28 mouse cellular contexts compared by ENCODE assay signal in the genomic region with DNA sequence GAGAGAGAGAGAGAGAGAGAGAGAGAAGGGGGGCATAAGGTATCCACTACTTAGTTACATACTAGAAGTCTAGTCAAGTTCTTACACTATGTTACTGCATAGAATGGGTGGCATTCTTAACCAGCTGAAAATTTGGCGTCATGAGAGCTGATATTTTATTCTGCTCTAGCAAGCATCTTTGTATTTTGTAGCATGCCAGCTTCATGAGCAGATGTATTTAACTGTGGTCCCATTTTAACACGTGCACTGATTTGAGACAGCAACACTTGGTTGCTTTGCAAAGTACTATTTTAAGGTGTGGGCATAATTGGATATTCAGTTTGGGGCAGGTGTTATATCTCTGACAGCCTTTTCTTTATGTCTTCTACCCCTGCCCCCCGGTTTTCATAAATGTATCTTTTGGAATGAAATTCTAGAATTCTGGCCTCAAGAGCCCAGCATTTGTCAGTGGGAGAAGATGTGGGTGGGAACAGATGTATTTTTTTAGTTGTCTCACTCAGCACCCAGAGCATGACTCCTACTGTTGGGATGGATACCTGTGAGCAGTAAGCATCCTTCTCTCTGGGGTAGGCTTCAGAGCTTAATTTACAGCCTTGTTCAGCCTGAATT. TPM values are rescaled to one million over a fixed set of nuclear protein-coding genes. Genes with fewer than 3 reads are reported as not detected.
DNase-seq lines count a peak whose midpoint lies in the region; ATAC-seq lines count a peak whose summit lies in the region.
"Had no signal": no experiment of that assay in that cellular context is flagged by ENCODE, and none has a peak within 500 bp of the region (broad histone marks: within the 10 kb centered on the region; RNA-seq: fewer than 3 reads in every experiment).

No protein-coding gene starts in this region.

- intact Hi-C loops in left cerebral cortex, postnatal 36 days (cut with DNase I), result loop anchor here (2.0 kb wide), 1 partner anchor 208 kb away; the partner anchor contains the start of gene Gabra1

- H3K4me3 ChIP-seq in heart, embryonic 11.5 days (ENCODE audit: low read depth, low read length), result no peak overlapping the region
- H3K4me3 ChIP-seq: embryonic facial prominence, embryonic 13.5 days; gastrocnemius, adult 2 months; heart, embryonic 15.5 days; kidney, embryonic 15.5 days; limb, embryonic 12.5 days; liver, embryonic 12.5 days; megakaryocyte, embryonic 14.5 days; myocyte had no signal

- H3K9ac ChIP-seq in heart, embryonic 11.5 days (ENCODE audit: low read depth, low read length), result no peak overlapping the region
- H3K9ac ChIP-seq: embryonic facial prominence, embryonic 13.5 days; heart, embryonic 15.5 days; kidney, embryonic 15.5 days; limb, embryonic 12.5 days; liver, embryonic 12.5 days had no signal

- no peak overlapping the region for H3K27ac ChIP-seq in heart, embryonic 11.5 days (ENCODE audit: low read depth, low read length)
- H3K27ac ChIP-seq: embryonic facial prominence, embryonic 13.5 days; gastrocnemius, adult 2 months; heart, embryonic 15.5 days; kidney, embryonic 15.5 days; limb, embryonic 12.5 days; liver, embryonic 12.5 days had no signal

- H3K36me3 ChIP-seq in heart, embryonic 11.5 days (ENCODE audit: control insufficient read depth, insufficient read depth, low read length), result no peaks in the 10 kb centered on the region
- H3K36me3 ChIP-seq: embryonic facial prominence, embryonic 13.5 days; heart, embryonic 15.5 days; kidney, embryonic 15.5 days; limb, embryonic 12.5 days; liver, embryonic 12.5 days had no signal

- WGBS in heart, embryonic 11.5 days (ENCODE audit: insufficient replicate concordance), result 53% methylated on average over 3 of the region's 3 CpGs

- H3K27me3 ChIP-seq in heart, embryonic 11.5 days (ENCODE audit: control insufficient read depth, insufficient read depth, low read length), result no peaks in the 10 kb centered on the region
- H3K27me3 ChIP-seq: embryonic facial prominence, embryonic 13.5 days; heart, embryonic 15.5 days; kidney, embryonic 15.5 days; limb, embryonic 12.5 days; liver, embryonic 12.5 days; megakaryocyte, embryonic 14.5 days had no signal

- H3K4me2 ChIP-seq in heart, embryonic 11.5 days, result no peak overlapping the region
- H3K4me2 ChIP-seq: embryonic facial prominence, embryonic 13.5 days; heart, embryonic 15.5 days; kidney, embryonic 15.5 days; limb, embryonic 12.5 days; liver, embryonic 12.5 days had no signal

- ATAC-seq in heart, embryonic 11.5 days (replicated peaks; ENCODE audit: insufficient number of reproducible peaks, low FRiP score, low TSS enrichment), result no peak
- ATAC-seq: forebrain, embryonic 14.5 days; hindbrain, embryonic 16.5 days; intestine, postnatal 0 days; liver, embryonic 12.5 days had no signal

- H3K9me3 ChIP-seq in heart, embryonic 11.5 days (replicated peaks; ENCODE audit: control insufficient read depth, low read length), result no peaks in the 10 kb centered on the region
- H3K9me3 ChIP-seq: embryonic facial prominence, embryonic 13.5 days; heart, embryonic 15.5 days; kidney, embryonic 15.5 days; limb, embryonic 12.5 days; liver, embryonic 12.5 days; megakaryocyte, embryonic 14.5 days had no signal

- DNase-seq in brain, adult 2 months (ENCODE audit: low read depth, low spot score), result peak; percentile 84
- peak; percentile 41 to 79 for DNase-seq in frontal cortex, postnatal 36 days (ENCODE audit: low spot score in 2 of 2)
- peak; percentile 43 to 63 for DNase-seq in layer of hippocampus, postnatal 14 days (ENCODE audit: low spot score in 2 of 2)
- DNase-seq in left cerebral cortex, postnatal 36 days (ENCODE audit: low spot score in 2 of 2), result peak; percentile 32 to 45
- no peak for DNase-seq in gastrocnemius, postnatal 25 days
- DNase-seq in MN1 (ENCODE audit: low spot score), result no peak
- DNase-seq: adrenal gland, adult 2 months; B cell, adult 2 months; cerebellum, postnatal 10 days; gastrocnemius, adult 2 months; heart, adult 18-20 months; heart, postnatal 4 days; lung, adult 2 months; midbrain, embryonic 14.5 days; thymus, adult 18-20 months had no signal

- no peaks in the 10 kb centered on the region for H3K4me1 ChIP-seq in heart, embryonic 11.5 days (ENCODE audit: control insufficient read depth, insufficient read depth, low read length)
- H3K4me1 ChIP-seq: embryonic facial prominence, embryonic 13.5 days; kidney, embryonic 15.5 days; limb, embryonic 12.5 days; liver, embryonic 12.5 days; megakaryocyte, embryonic 14.5 days had no signal

RNA-seq across cellular contexts. Expression of gene Gabrb2, which starts 28.8 kb away (rescaled TPM):
- 100 to 1,000 TPM; 108 to 118 TPM for total RNA-seq in layer of hippocampus, postnatal 14 days (2021)
- total RNA-seq in left cerebral cortex, postnatal 36 days (2021), result 100 to 1,000 TPM; 187 to 190 TPM
- polyA plus RNA-seq in heart, embryonic 11.5 days (2014; fragmentation: Nextera tagmentation; extraction: Ambion mirVana), result 1.8 and 2.2 TPM in 2 replicates
- total RNA-seq in gastrocnemius, postnatal 25 days (2021), result 1 to 10 TPM in 1 of 2 experiments, under 1 TPM in 1; 0.36 to 1.3 TPM
- polyA plus RNA-seq: adrenal gland, adult 2 months; large intestine, adult 2 months; lung, adult 2 months; small intestine, adult 2 months had no signal

Comparison
In these comparisons a context has a peak if more than half of its experiments do, and no peak if none do; other contexts are left out.
1. DNase-seq: peak in brain, adult 2 months (single experiment), frontal cortex, postnatal 36 days (2 of 2), layer of hippocampus, postnatal 14 days (2 of 2) and left cerebral cortex, postnatal 36 days (2 of 2); none in gastrocnemius, postnatal 25 days (single experiment) and MN1 (single experiment).
2. RNA of gene Gabrb2, which starts 28.8 kb away (total RNA-seq): 187 to 190 TPM in left cerebral cortex, postnatal 36 days and 108 to 118 TPM in layer of hippocampus, postnatal 14 days; 0.36 to 1.3 TPM in gastrocnemius, postnatal 25 days; every median in the first group is over 10 times any median in the second.